Mouse (Mus musculus): ENCODE data around the gene Magi2.

Magi2 gene

DNA sequence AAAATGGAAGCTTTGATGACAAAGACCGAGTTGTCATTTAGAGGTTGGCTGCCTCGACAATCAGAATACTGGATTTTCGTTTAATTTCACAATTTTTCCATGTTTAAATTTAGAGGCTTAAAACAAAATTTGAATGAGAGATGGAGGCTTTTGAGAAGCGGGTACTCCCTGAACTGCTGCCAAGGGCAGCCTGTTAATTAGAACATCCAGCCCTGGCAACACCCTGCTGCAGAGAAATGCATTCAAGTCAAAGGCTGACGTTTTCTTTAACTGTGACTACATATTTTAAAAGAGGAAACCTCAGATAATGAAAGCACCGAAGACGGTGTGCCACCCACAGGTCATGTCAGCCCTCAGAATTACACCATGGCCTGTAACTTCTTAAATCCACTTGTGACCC is 1415.4 kb downstream of the Magi2 start:
- DNase-seq (ENCODE audit: low spot score in 2 of 2) = no peak

DNA sequence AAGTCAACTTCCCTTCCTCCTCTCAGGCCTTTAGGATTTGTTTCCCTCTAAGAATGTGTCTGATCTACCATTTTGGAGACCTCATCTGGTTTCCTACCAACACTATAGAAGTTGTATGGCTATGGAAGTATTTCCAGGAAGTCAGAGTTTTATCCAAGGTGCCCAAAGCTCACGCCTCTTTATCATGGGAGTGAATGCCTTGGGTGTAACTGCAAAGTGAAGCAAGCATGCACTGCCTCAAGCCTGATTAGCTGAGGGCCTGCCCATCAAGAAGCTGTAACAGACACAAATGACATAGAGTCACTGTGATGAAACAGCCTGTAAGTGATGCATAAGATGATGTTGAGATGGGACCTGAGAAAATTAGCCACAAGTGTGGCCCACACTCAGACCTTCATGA is 1416.9 kb downstream of the Magi2 start:
- DNase-seq (ENCODE audit: low spot score in 2 of 2) = no peak

DNA sequence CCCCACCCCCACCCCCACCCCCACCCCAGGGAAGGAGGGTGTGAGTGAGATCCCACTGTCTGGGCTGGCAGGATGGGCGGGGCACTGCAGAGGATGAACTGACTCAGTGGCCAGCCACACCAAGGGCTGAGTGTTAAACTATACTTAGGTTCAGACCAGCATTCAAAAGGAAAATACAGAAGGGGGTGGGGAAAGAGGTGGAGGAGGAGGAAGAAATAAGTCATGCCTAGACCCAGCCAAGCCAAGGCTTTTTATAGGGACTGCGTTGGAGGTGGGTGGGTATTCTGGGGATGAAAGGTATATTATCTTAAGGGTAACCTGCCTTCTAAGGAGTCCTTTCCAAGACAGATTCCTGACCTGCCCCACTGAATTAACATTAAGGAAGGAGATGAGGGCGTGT is 1420.1 kb downstream of the Magi2 start:
- no peak for DNase-seq (ENCODE audit: low spot score in 2 of 2)

- no peak for DNase-seq (ENCODE audit: low spot score in 2 of 2)
Observed at GRCm38 (mm10) chr5:20653425-20654185, 1426.8 kb downstream of the Magi2 start.

DNA sequence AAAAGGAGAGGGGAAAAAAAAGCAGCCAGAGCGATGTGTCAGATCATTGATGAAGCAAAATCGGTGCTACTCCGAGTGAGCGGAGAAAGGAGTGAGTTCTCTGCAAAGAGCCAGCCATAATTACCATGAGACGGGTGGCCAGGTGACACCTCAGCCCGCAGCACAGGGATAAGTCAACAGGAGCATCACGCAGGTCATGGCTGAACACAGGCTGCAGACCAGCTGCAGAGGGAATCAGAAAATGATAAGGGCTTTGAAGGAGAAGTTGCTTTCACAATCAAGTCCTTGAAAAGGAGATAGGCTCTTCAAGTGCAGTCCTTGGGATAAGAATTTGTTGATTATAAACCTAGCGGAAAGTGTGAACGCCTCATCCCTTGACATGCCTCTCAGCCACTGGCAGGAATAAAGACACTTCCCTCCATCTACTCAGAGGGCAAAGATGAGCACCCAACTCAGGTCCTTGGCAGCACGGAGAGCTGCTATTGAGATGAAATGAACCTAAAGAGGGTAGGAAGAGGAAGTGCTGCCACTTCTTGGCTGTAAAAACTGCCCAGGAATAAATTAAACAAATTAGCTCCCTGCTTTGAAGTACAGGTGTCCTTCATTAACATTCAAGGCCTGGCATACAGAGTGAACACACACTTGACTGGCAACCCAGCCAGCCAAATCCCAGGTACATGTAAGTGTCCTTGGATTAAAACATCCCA is 1428.1 kb downstream of the Magi2 start:
- DNase-seq (ENCODE audit: low spot score in 2 of 2) = no peak

DNA sequence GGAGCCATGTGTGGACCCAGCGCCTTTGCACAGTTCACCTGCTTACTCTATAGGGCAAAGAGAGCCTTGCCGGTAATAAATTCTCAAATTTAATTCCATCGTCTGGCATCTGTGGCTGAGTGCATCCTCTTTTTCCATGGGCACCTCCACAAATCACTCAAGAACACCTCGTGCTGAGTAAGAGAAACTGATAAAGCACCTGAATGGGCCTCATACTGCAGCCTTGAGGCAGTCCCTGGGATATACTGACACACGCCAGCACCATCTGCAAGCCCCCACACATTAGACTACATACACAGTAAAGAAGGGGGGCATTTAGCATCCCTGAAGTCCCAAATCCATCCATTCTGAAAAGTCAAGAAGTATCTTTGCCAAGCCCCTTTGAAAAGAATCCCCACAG is 1430.2 kb downstream of the Magi2 start:
- DNase-seq (ENCODE audit: low spot score in 2 of 2) = no peak

GRCm38 (mm10) chr5:20667601-20668000 is 1440.8 kb downstream of the Magi2 start:
- DNase-seq (ENCODE audit: low spot score in 2 of 2) = no peak

DNA sequence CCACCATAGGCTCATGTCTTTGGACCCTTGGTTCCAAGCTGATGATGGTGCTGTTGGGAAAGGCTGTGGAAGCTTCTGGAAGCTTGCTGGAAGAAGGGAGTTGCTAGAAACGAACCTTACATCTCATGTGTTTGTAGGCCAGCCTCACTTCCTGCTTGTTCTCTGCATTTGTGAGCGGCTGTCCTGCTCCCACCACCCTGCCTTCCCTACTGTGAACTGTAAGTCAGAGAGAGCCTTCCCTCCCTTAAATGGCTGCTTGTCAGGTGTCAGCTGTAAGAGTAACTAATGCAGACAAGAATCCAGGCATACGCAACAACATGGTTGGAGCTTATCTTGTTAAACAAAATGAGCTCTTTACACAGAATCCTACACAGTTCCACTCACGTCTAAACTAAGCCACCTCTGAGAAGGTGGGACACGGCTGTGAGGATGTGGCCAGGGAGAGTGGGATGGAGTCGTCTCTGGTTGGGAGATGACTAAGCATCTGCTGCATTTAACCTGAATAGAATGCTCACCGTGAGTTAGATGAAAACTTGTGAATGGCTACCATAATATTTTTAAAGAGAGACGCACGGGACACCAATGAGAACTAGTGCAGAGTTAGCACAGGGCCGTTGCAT is 1442.0 kb downstream of the Magi2 start:
- DNase-seq (ENCODE audit: low spot score in 2 of 2) = no peak

DNA sequence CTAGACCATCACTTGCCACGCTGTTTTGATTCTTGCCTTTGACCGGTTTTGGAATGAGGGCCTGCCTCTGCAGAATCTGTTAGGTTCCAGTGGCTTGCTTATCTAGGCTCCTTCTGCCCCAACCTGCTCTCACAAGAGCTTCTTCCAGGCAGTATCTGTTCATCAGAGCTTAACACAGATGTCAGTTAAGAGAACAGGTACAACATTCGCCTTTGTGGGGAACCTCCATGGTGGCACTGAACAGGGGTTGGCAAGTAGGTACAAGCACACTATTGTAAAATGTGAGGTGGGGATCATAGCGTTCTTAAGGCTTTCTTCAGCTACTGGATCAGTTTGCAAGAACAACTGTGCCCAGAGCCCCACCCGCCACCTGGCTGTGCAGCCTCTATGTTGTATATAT is 1442.6 kb downstream of the Magi2 start:
- DNase-seq (ENCODE audit: low spot score in 2 of 2) = no peak

DNA sequence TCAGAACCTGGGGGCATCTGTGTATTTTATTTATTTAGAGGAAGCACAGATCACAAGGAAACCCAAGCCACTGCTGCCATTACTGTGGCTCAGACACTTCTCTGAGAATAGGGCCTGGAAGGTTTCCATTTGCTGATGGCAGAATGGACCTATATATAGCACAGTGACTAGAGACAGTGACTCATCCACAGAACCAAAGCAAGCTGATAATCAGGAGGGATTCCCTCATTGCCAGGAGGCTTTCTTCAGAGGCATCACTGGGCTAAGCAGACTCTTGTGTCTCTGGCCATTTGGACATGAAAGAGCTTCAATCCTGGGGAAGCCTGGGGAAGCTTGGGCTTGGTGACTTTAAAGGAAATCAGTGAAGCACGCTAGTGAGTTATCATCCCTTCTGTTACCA is 1445.0 kb downstream of the Magi2 start:
- no peak for DNase-seq (ENCODE audit: low spot score in 2 of 2)

DNA sequence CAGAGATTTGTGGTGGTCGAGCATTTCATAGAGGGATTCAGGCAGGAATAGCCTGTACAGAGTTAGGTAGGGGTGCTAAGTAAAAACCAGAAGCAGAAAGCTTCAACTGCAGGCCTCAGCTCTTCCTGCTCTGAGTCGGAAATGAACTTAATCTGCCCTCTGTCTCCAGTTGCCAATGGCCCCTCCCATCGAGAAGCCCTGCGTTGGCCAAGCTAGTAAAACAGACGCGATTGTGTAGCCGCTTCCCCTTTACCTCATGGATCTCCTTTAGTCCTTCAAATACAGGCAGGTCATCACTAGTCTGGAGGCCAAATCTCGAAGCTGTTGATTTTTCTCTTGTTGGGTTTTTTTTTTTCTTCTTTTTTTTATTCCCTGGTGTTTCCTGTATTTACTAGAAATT is 1447.7 kb downstream of the Magi2 start:
- DNase-seq (ENCODE audit: low spot score in 2 of 2) = no peak

DNA sequence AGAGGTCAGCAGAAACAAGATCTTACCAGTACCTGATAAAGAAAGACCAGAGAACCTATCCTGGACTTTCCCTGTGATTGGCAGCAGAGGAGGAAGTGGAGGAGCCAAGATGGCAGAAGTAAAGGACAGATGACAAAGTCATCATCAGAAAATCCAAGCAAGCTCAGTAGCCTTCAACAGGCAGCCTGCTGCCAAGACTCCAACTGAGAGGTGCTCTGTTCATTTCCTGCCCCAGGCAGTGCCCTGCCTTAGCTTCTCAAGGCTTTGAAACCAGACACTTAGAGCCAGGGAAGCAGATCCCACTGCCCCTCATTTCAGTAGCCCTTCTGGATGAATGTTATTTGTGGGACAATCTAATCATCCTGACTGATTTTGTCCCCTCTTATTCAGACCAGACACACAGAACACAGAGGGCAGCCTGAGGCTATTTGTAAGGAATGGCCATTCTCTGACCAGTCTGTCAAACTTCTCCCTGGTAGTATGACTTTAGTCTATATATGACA is 1448.4 kb downstream of the Magi2 start:
- no peak for DNase-seq (ENCODE audit: low spot score in 2 of 2)

DNA sequence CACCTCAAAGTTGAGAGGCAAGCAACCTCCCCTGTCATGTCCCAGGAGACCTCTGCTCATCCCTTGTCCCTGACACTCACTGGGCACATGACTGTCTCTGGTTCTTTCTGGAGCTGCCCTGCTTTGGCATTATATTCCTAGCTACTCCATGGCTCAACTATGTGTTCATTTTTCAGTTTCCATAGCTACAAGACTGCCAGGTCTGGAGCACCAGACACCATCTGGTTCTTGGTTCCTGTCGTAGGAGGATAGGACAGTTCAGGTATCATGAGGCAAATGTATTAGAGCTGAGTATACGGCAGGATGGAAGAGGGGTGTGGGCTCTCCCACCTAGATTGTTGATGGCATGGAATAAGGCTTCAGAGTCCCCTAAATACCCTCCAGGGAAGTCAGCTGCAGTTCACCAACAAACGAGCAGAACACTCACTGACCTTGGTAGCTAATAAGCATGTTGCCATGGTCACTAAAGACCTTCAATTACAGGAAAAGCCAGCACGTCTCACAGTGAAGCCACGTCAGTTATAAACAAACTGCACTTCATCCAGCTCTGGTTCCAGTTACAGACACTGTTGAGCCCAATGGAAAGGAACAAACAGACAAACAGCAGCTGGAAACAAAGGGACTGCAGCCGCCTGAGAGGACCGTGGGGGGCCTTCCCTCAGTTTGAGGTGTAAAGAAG is 1449.5 kb downstream of the Magi2 start:
- no peak for DNase-seq (ENCODE audit: low spot score in 2 of 2)

GRCm38 (mm10) chr5:20677246-20677645 is 1450.4 kb downstream of the Magi2 start:
- no peak for DNase-seq (ENCODE audit: low spot score in 2 of 2)

GRCm38 (mm10) chr5:20678573-20678972 is 1451.7 kb downstream of the Magi2 start:
- DNase-seq (ENCODE audit: low spot score in 2 of 2) = no peak

GRCm38 (mm10) chr5:20679920-20680319 is 1453.1 kb downstream of the Magi2 start:
- no peak for DNase-seq (ENCODE audit: low spot score in 2 of 2)

- peak in 1 of 2 experiments; percentile 48 for DNase-seq (ENCODE audit: low spot score in 2 of 2)
Observed at GRCm38 (mm10) chr5:20680833-20681530, 1454.1 kb downstream of the Magi2 start.

GRCm38 (mm10) chr5:20681660-20682059 is 1454.8 kb downstream of the Magi2 start:
- no peak for DNase-seq (ENCODE audit: low spot score in 2 of 2)

DNA sequence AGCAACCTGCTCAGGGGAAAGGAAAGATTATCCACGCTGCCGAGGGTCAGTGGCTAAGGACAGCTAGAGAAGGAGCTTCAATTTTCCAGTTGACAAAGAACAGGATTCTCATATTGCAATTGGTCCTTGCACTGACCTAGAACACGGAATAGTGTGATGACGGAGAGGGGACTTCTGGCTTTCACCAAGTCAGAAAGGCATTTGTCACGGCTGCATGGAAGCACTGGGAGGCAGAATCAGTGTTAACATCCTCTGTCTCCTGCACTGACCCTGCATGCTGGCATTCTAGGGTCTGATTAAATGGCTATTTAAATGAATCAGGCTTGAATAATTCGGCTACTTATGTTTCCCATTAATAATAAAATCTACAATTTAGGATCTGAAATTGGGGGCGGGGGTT is 1455.4 kb downstream of the Magi2 start:
- DNase-seq (ENCODE audit: low spot score in 2 of 2) = no peak

GRCm38 (mm10) chr5:20684112-20684511 is 1457.3 kb downstream of the Magi2 start:
- DNase-seq (ENCODE audit: low spot score in 2 of 2) = no peak

DNA sequence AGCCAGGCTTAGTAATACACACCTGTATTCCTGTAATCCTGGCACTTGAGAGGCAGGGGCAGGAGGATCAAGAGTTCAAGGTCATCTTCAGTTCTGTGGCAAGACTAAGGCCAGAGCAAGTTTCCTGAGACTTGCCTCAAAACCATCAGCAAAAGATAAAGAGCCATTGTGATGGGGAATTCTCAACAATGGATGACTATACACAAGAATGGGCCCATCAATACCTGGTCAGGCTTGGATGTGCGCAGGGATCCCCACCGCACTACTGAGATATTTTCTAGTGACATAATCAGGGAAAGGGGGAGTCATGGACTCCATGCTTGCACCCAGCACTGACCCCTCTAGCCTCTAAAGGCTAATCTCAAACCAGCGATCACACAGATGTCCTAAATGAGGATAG is 1465.4 kb downstream of the Magi2 start:
- DNase-seq (ENCODE audit: low spot score in 2 of 2) = no peak

DNA sequence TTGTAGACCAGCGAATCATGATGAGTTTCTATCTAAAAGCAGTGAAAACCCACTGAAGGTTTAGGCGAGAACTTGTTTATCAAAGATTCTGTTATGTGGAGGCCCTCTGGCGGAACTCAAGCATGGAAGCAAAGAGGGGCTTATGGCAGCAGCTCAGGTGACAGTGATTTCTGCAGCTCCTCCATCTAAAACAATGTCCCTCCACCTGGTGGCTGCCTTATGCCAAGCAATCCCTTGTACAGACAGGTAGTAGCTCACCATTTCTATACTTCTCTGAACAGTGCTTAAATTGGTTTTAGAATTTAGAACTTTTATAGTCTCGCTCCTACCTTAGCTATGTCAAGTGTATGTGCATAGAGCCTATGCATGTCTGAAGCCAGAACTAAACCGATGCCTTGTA is 1472.3 kb downstream of the Magi2 start:
- no peak for DNase-seq (ENCODE audit: low spot score in 2 of 2)

Measured in spleen, postnatal 10 days (tissue).